Mouse (Mus musculus): Measurements from ENCODE around the gene Cox17. TPM values are rescaled to one million over a fixed set of nuclear protein-coding genes. Genes with fewer than 3 reads are reported as not detected.
A peak's percentile ranks its signal among the peaks of the same experiment; 100 is the strongest.

Cox17 gene
- polyA plus RNA-seq, 1 experiment from 2014 or later = 256 TPM

- Histone ChIP-seq H3K4me1 (ENCODE audit: control insufficient read depth, insufficient read depth, low read length) (peaks cover 31% of the 10 kb centered on the region), H3K27ac (ENCODE audit: low read length) (no peak overlapping the region), H3K27me3 (ENCODE audit: control insufficient read depth, insufficient read depth, low read length) (no peaks in the 10 kb centered on the region), H3K36me3 (ENCODE audit: control insufficient read depth, insufficient read depth) (peaks cover 6% of the 10 kb centered on the region; the same call in 1 of the 2 replicates), H3K9me3 (replicated peaks; ENCODE audit: control insufficient read depth, low read length) (peaks cover 3% of the 10 kb centered on the region), H3K4me2 (ENCODE audit: low read depth, low read length) (peak overlapping the region; percentile 12; the same call in 1 of the 2 replicates), H3K4me3 (ENCODE audit: low read length) (no peak overlapping the region), H3K9ac (ENCODE audit: low read length) (0 out of 2 replicates have a peak overlapping the region, but pooled peaks have one; percentile 2)
- 0 out of 2 replicates have a peak, but pooled peaks have one; percentile 25 for ATAC-seq (replicated peaks; ENCODE audit: extremely low read depth, insufficient read depth, low FRiP score)
- WGBS = 66% methylated on average over 3 of the region's 3 CpGs
These were observed 1.7 kb upstream of the Cox17 start for GRCm38 (mm10) chr16:38344941-38345725.

GRCm38 (mm10) chr16:38347588-38347987, 797 bp downstream of the Cox17 start:
- Histone ChIP-seq H3K4me3 (ENCODE audit: low read length) (peak overlapping the region; percentile 94), H3K4me2 (ENCODE audit: low read depth, low read length) (peak overlapping the region; percentile 81), H3K9me3 (replicated peaks; ENCODE audit: control insufficient read depth, low read length) (no peaks in the 10 kb centered on the region), H3K9ac (ENCODE audit: low read length) (peak overlapping the region; percentile 98), H3K27ac (ENCODE audit: low read length) (peak overlapping the region; percentile 48), H3K27me3 (ENCODE audit: control insufficient read depth, insufficient read depth, low read length) (no peaks in the 10 kb centered on the region), H3K36me3 (ENCODE audit: control insufficient read depth, insufficient read depth) (peaks cover 8% of the 10 kb centered on the region; the same call in 1 of the 2 replicates), H3K4me1 (ENCODE audit: control insufficient read depth, insufficient read depth, low read length) (peaks cover 44% of the 10 kb centered on the region)
- no peak for ATAC-seq (replicated peaks; ENCODE audit: extremely low read depth, insufficient read depth, low FRiP score)
- 51% methylated on average over 6 of the region's 6 CpGs for WGBS

GRCm38 (mm10) chr16:38348217-38348761, 1.5 kb downstream of the Cox17 start:
- 64% methylated on average over 9 of the region's 9 CpGs for WGBS
- H3K27me3 ChIP-seq (ENCODE audit: control insufficient read depth, insufficient read depth, low read length) = no peaks in the 10 kb centered on the region
- H3K9me3 ChIP-seq (replicated peaks; ENCODE audit: control insufficient read depth, low read length) = no peaks in the 10 kb centered on the region
- peak overlapping the region; percentile 81 for H3K4me2 ChIP-seq (ENCODE audit: low read depth, low read length)
- H3K9ac ChIP-seq (ENCODE audit: low read length) = peak overlapping the region; percentile 4; the same call in 1 of the 2 replicates
- peaks cover 8% of the 10 kb centered on the region; the same call in 1 of the 2 replicates for H3K36me3 ChIP-seq (ENCODE audit: control insufficient read depth, insufficient read depth)
- no peak overlapping the region for H3K27ac ChIP-seq (ENCODE audit: low read length)
- peak overlapping the region; percentile 8; the same call in 1 of the 2 replicates for H3K4me3 ChIP-seq (ENCODE audit: low read length)
- no peak for ATAC-seq (replicated peaks; ENCODE audit: extremely low read depth, insufficient read depth, low FRiP score)
- peaks cover 44% of the 10 kb centered on the region for H3K4me1 ChIP-seq (ENCODE audit: control insufficient read depth, insufficient read depth, low read length)

GRCm38 (mm10) chr16:38349881-38350280, 3.1 kb downstream of the Cox17 start:
- Histone ChIP-seq H3K27me3 (ENCODE audit: control insufficient read depth, insufficient read depth, low read length) (no peaks in the 10 kb centered on the region), H3K4me2 (ENCODE audit: low read depth, low read length) (peak overlapping the region; percentile 32), H3K9me3 (replicated peaks; ENCODE audit: control insufficient read depth, low read length) (no peaks in the 10 kb centered on the region), H3K4me1 (ENCODE audit: control insufficient read depth, insufficient read depth, low read length) (peaks cover 47% of the 10 kb centered on the region), H3K4me3 (ENCODE audit: low read length) (no peak overlapping the region), H3K9ac (ENCODE audit: low read length) (peak overlapping the region; percentile 38), H3K27ac (ENCODE audit: low read length) (peak overlapping the region; percentile 92), H3K36me3 (ENCODE audit: control insufficient read depth, insufficient read depth) (peaks cover 8% of the 10 kb centered on the region; the same call in 1 of the 2 replicates)
- ATAC-seq (replicated peaks; ENCODE audit: extremely low read depth, insufficient read depth, low FRiP score) = no peak
- 88% methylated on average over 1 of the region's 2 CpGs for WGBS

- Histone ChIP-seq H3K4me1 (ENCODE audit: control insufficient read depth, insufficient read depth, low read length) (peaks cover 42% of the 10 kb centered on the region), H3K27ac (ENCODE audit: low read length) (peak overlapping the region; percentile 92), H3K9ac (ENCODE audit: low read length) (peak overlapping the region; percentile 38), H3K27me3 (ENCODE audit: control insufficient read depth, insufficient read depth, low read length) (no peaks in the 10 kb centered on the region), H3K4me2 (ENCODE audit: low read depth, low read length) (peak overlapping the region; percentile 32), H3K36me3 (ENCODE audit: control insufficient read depth, insufficient read depth) (peaks cover 8% of the 10 kb centered on the region; the same call in 1 of the 2 replicates), H3K4me3 (ENCODE audit: low read length) (no peak overlapping the region), H3K9me3 (replicated peaks; ENCODE audit: control insufficient read depth, low read length) (no peaks in the 10 kb centered on the region)
- 13% methylated on average over 7 of the region's 7 CpGs for WGBS
- peak; percentile 78 for ATAC-seq (replicated peaks; ENCODE audit: extremely low read depth, insufficient read depth, low FRiP score)
These were observed 3.6 kb downstream of the Cox17 start for GRCm38 (mm10) chr16:38350361-38350855.

- Histone ChIP-seq H3K36me3 (ENCODE audit: control insufficient read depth, insufficient read depth) (peaks cover 8% of the 10 kb centered on the region; the same call in 1 of the 2 replicates), H3K27me3 (ENCODE audit: control insufficient read depth, insufficient read depth, low read length) (no peaks in the 10 kb centered on the region), H3K4me2 (ENCODE audit: low read depth, low read length) (peak overlapping the region; percentile 32; the same call in 1 of the 2 replicates), H3K4me1 (ENCODE audit: control insufficient read depth, insufficient read depth, low read length) (peaks cover 41% of the 10 kb centered on the region), H3K27ac (ENCODE audit: low read length) (peak overlapping the region; percentile 92), H3K9ac (ENCODE audit: low read length) (peak overlapping the region; percentile 42), H3K9me3 (replicated peaks; ENCODE audit: control insufficient read depth, low read length) (no peaks in the 10 kb centered on the region), H3K4me3 (ENCODE audit: low read length) (no peak overlapping the region)
- 25% methylated on average over 6 of the region's 6 CpGs for WGBS
- peak; percentile 23 for ATAC-seq (replicated peaks; ENCODE audit: extremely low read depth, insufficient read depth, low FRiP score)
These were observed 4.1 kb downstream of the Cox17 start for GRCm38 (mm10) chr16:38350939-38351338.

- no peak for ATAC-seq (replicated peaks; ENCODE audit: extremely low read depth, insufficient read depth, low FRiP score)
- 36% methylated on average over 7 of the region's 7 CpGs for WGBS
- Histone ChIP-seq H3K4me2 (ENCODE audit: low read depth, low read length) (peak overlapping the region; percentile 6), H3K4me3 (ENCODE audit: low read length) (no peak overlapping the region), H3K4me1 (ENCODE audit: control insufficient read depth, insufficient read depth, low read length) (peaks cover 39% of the 10 kb centered on the region), H3K9me3 (replicated peaks; ENCODE audit: control insufficient read depth, low read length) (no peaks in the 10 kb centered on the region), H3K9ac (ENCODE audit: low read length) (peak overlapping the region; percentile 2), H3K27me3 (ENCODE audit: control insufficient read depth, insufficient read depth, low read length) (no peaks in the 10 kb centered on the region), H3K36me3 (ENCODE audit: control insufficient read depth, insufficient read depth) (peaks cover 8% of the 10 kb centered on the region; the same call in 1 of the 2 replicates), H3K27ac (ENCODE audit: low read length) (peak overlapping the region; percentile 92)
These were observed 5.2 kb downstream of the Cox17 start for GRCm38 (mm10) chr16:38352031-38352430.

- Histone ChIP-seq H3K27ac (ENCODE audit: low read length) (no peak overlapping the region), H3K4me1 (ENCODE audit: control insufficient read depth, insufficient read depth, low read length) (peaks cover 34% of the 10 kb centered on the region)
- ATAC-seq (replicated peaks; ENCODE audit: extremely low read depth, insufficient read depth, low FRiP score) = no peak
These were observed 6.1 kb downstream of the Cox17 start for GRCm38 (mm10) chr16:38352851-38353250.

GRCm38 (mm10) chr16:38353642-38354041, 6.9 kb downstream of the Cox17 start:
- Histone ChIP-seq H3K27ac (ENCODE audit: low read length) (peak overlapping the region; percentile 64), H3K4me1 (ENCODE audit: control insufficient read depth, insufficient read depth, low read length) (peaks cover 27% of the 10 kb centered on the region), H3K9me3 (replicated peaks; ENCODE audit: control insufficient read depth, low read length) (no peaks in the 10 kb centered on the region), H3K27me3 (ENCODE audit: control insufficient read depth, insufficient read depth, low read length) (no peaks in the 10 kb centered on the region), H3K9ac (ENCODE audit: low read length) (no peak overlapping the region), H3K4me2 (ENCODE audit: low read depth, low read length) (no peak overlapping the region), H3K4me3 (ENCODE audit: low read length) (no peak overlapping the region), H3K36me3 (ENCODE audit: control insufficient read depth, insufficient read depth) (peaks cover 10% of the 10 kb centered on the region; the same call in 1 of the 2 replicates)
- WGBS = 66% methylated on average over 2 of the region's 2 CpGs
- no peak for ATAC-seq (replicated peaks; ENCODE audit: extremely low read depth, insufficient read depth, low FRiP score)

More at GRCm38 (mm10) chr16:38352851-38353250, 6.1 kb downstream of the Cox17 start:
- Histone ChIP-seq H3K27me3 (ENCODE audit: control insufficient read depth, insufficient read depth, low read length) (no peaks in the 10 kb centered on the region), H3K4me3 (ENCODE audit: low read length) (no peak overlapping the region), H3K9ac (ENCODE audit: low read length) (no peak overlapping the region), H3K36me3 (ENCODE audit: control insufficient read depth, insufficient read depth) (peaks cover 8% of the 10 kb centered on the region; the same call in 1 of the 2 replicates), H3K9me3 (replicated peaks; ENCODE audit: control insufficient read depth, low read length) (no peaks in the 10 kb centered on the region), H3K4me2 (ENCODE audit: low read depth, low read length) (no peak overlapping the region)

All from heart, embryonic 16.5 days (tissue).